Mouse (Mus musculus) liver, postnatal 0 days (tissue): ENCODE measurements around the gene Hbq1b.

Experiments
- CTCF ChIP-seq: sonication (generic); IDR thresholded peaks from 2 replicates; pipeline ENCODE4 v1.5.1; 2016; ENCODE audit warnings: antibody characterized with exemption, low read depth
- EP300 ChIP-seq: IDR thresholded peaks from 2 replicates; pipeline ENCODE4 v1.6.1; 2016; ENCODE audit warnings: antibody characterized with exemption, low read depth, mild to moderate bottlenecking

DNA sequence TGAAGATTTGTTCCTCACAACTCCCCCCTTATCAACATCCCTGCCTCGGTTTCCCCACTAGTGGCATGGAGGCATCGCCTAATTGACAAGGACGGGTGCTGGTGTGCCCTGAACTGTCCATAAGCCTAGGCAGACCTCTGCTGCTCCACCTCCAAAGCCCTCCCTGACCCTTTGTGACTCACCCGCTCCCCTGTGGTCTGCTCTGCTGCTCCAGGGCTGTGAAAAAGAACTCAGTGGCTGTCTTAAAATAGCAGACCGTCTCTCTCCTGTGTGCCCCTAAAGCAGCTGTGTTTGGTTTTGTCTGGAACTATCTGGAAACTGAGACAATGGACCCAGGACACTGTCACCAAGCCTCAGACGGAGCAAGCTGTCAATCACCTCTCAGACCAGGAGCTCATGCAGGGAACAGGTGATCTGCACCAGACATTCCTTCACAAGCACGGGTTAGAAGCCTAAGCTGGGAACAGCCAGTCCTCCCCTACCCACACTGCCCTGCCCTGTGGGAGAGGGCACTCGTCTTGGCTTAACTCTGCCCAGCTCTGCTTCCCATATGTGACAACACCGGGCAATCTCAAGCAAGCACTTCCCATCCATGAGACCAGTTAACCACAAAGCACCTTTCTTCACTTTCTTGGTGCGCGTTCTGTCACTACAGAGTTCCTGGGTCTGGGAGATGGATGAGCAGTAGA is 33.9 kb downstream of the Hbq1b start:
- TF ChIP-seq CTCF (no peak), EP300 (no peak)
